Mouse (Mus musculus) midbrain, embryonic 16.5 days (tissue): ENCODE measurements around the gene Hoxc11. TPM values are rescaled to one million over a fixed set of nuclear protein-coding genes. Genes with fewer than 3 reads are reported as not detected.

Source experiments
- ATAC-seq: fragments of 200-750 bp; cut with Nextera tagmentation; 2 replicates; pipeline ENCODE4 v1.8.0; 2017; ENCODE audit warnings: moderate TSS enrichment
- H3K27ac ChIP-seq: fragments of 300-500 bp; sonication (generic); 2 replicates; pipeline ENCODE4 v1.5.1; 2014; ENCODE audit warnings: mild to moderate bottlenecking, low read length, mixed read lengths
- H3K27me3 ChIP-seq: fragments of 300-500 bp; sonication (generic); 2 replicates; pipeline ENCODE4 v1.6.1; 2014; ENCODE audit warnings: low read depth, low read length, mixed read lengths; ENCODE audit not compliant: control insufficient read depth, insufficient read depth
- H3K36me3 ChIP-seq: fragments of 300-500 bp; sonication (generic); 2 replicates; pipeline ENCODE4 v1.6.1; 2014; ENCODE audit warnings: mild to moderate bottlenecking, low read length, moderate library complexity, mixed read lengths; ENCODE audit not compliant: control insufficient read depth, insufficient read depth
- H3K4me1 ChIP-seq: fragments of 300-500 bp; sonication (generic); 2 replicates; pipeline ENCODE4 v1.6.1; 2014; ENCODE audit warnings: mild to moderate bottlenecking, low read length, mixed read lengths; ENCODE audit not compliant: control insufficient read depth, insufficient read depth
- H3K4me2 ChIP-seq: fragments of 300-500 bp; sonication (generic); 2 replicates; pipeline ENCODE4 v1.6.1; 2014; ENCODE audit warnings: mild to moderate bottlenecking, low read length, mixed read lengths
- H3K4me3 ChIP-seq: fragments of 300-500 bp; sonication (generic); 2 replicates; pipeline ENCODE4 v1.5.1; 2014; ENCODE audit warnings: low read depth, mild to moderate bottlenecking, low read length, moderate library complexity, mixed read lengths
- H3K9ac ChIP-seq: fragments of 300-500 bp; sonication (generic); 2 replicates; pipeline ENCODE4 v1.6.1; 2014; ENCODE audit warnings: low read depth, low read length, mixed read lengths
- H3K9me3 ChIP-seq: fragments of 300-500 bp; sonication (generic); replicated peaks from 2 replicates; pipeline ENCODE4 v1.6.1; 2014; ENCODE audit warnings: mild to moderate bottlenecking, low read length, mixed read lengths; ENCODE audit not compliant: control insufficient read depth, poor library complexity, severe bottlenecking
- WGBS: fragments of 180-500 bp; shearing (Covaris S2); extraction: QIAGEN DNeasy Blood & Tissue Kit; methylation state at CpG from one replicate; pipeline ENCODE4 v1.1.7; 2014; 5-methylcytosine and 5-hydroxymethylcytosine counted together
- polyA plus RNA-seq: library from polyadenylated mRNA; unstranded; fragments of >200 nt; fragmentation: Nextera tagmentation; extraction: Ambion mirVana; gene quantifications from 2 replicates; pipeline ENCODE4 v1.2.1, GENCODE M21; 2015

Hoxc11 gene
- not detected in 2 replicates for polyA plus RNA-seq

- no peak within 1 kb of the TSS for H3K9ac ChIP-seq
- no peaks in the 10 kb centered on the region for H3K4me1 ChIP-seq
- no peak within 1 kb of the TSS for H3K4me2 ChIP-seq
- H3K27ac ChIP-seq = no peak within 1 kb of the TSS
- no peak for ATAC-seq
- no peak within 1 kb of the TSS for H3K4me3 ChIP-seq
- no peaks in the 10 kb centered on the region for H3K36me3 ChIP-seq
- WGBS = under 1% methylated on average over 52 of the region's 57 CpGs
- no peaks in the 10 kb centered on the region for H3K9me3 ChIP-seq
- H3K27me3 ChIP-seq = peaks cover 88% of the 10 kb centered on the region
These were observed at the start of gene Hoxc11 for GRCm38 (mm10) chr15:102954192-102955006. TSS of gene Hoxc11 (plus strand) at chr15:102954427.

- Histone ChIP-seq H3K27ac (no peak overlapping the region), H3K4me2 (no peak overlapping the region), H3K4me1 (no peaks in the 10 kb centered on the region), H3K9ac (no peak overlapping the region), H3K9me3 (no peaks in the 10 kb centered on the region), H3K36me3 (no peaks in the 10 kb centered on the region), H3K4me3 (no peak overlapping the region), H3K27me3 (peaks cover 67% of the 10 kb centered on the region)
- WGBS = 77% methylated on average over 1 of the region's 1 CpGs
- no peak for ATAC-seq
These were observed 49.3 kb upstream of the Hoxc11 start for GRCm38 (mm10) chr15:102904946-102905345.

GRCm38 (mm10) chr15:102909536-102909935 lies 44.7 kb upstream of the Hoxc11 start:
- Histone ChIP-seq H3K27ac (no peak overlapping the region), H3K36me3 (no peaks in the 10 kb centered on the region), H3K4me3 (no peak overlapping the region), H3K27me3 (peaks cover 79% of the 10 kb centered on the region), H3K9me3 (no peaks in the 10 kb centered on the region), H3K4me1 (no peaks in the 10 kb centered on the region), H3K9ac (no peak overlapping the region), H3K4me2 (no peak overlapping the region)
- 1% methylated on average over 4 of the region's 4 CpGs for WGBS
- no peak for ATAC-seq

GRCm38 (mm10) chr15:102910038-102910437 lies 44.2 kb upstream of the Hoxc11 start:
- Histone ChIP-seq H3K9ac (no peak overlapping the region), H3K4me3 (no peak overlapping the region), H3K9me3 (no peaks in the 10 kb centered on the region), H3K4me2 (no peak overlapping the region), H3K36me3 (no peaks in the 10 kb centered on the region), H3K27ac (no peak overlapping the region), H3K27me3 (peaks cover 79% of the 10 kb centered on the region), H3K4me1 (no peaks in the 10 kb centered on the region)
- no peak for ATAC-seq
- under 1% methylated on average over 18 of the region's 18 CpGs for WGBS

- no peak overlapping the region for H3K4me2 ChIP-seq
- H3K9ac ChIP-seq = no peak overlapping the region
- peaks cover 77% of the 10 kb centered on the region for H3K27me3 ChIP-seq
- ATAC-seq = no peak
- no peaks in the 10 kb centered on the region for H3K4me1 ChIP-seq
- no peak overlapping the region for H3K4me3 ChIP-seq
- WGBS = under 1% methylated on average over 22 of the region's 22 CpGs
- no peaks in the 10 kb centered on the region for H3K9me3 ChIP-seq
- H3K27ac ChIP-seq = no peak overlapping the region
- H3K36me3 ChIP-seq = no peaks in the 10 kb centered on the region
These were observed 43.6 kb upstream of the Hoxc11 start for GRCm38 (mm10) chr15:102910496-102911095.

- H3K9ac ChIP-seq = no peak overlapping the region
- H3K9me3 ChIP-seq = no peaks in the 10 kb centered on the region
- WGBS = under 1% methylated on average over 19 of the region's 19 CpGs
- H3K27ac ChIP-seq = no peak overlapping the region
- H3K4me2 ChIP-seq = no peak overlapping the region
- H3K4me3 ChIP-seq = no peak overlapping the region
- H3K27me3 ChIP-seq = peaks cover 76% of the 10 kb centered on the region
- no peaks in the 10 kb centered on the region for H3K36me3 ChIP-seq
- no peak for ATAC-seq
- H3K4me1 ChIP-seq = no peaks in the 10 kb centered on the region
These were observed 41.1 kb upstream of the Hoxc11 start for GRCm38 (mm10) chr15:102913038-102913585.

GRCm38 (mm10) chr15:102917972-102918572 lies 36.2 kb upstream of the Hoxc11 start:
- Histone ChIP-seq H3K27ac (no peak overlapping the region), H3K4me3 (no peak overlapping the region), H3K27me3 (peaks cover 85% of the 10 kb centered on the region), H3K9me3 (no peaks in the 10 kb centered on the region), H3K9ac (no peak overlapping the region), H3K36me3 (no peaks in the 10 kb centered on the region), H3K4me1 (peaks cover 2% of the 10 kb centered on the region), H3K4me2 (no peak overlapping the region)
- no peak for ATAC-seq
- under 1% methylated on average over 20 of the region's 20 CpGs for WGBS

- Histone ChIP-seq H3K27me3 (peaks cover 84% of the 10 kb centered on the region), H3K36me3 (no peaks in the 10 kb centered on the region), H3K9me3 (no peaks in the 10 kb centered on the region), H3K4me1 (peaks cover 2% of the 10 kb centered on the region), H3K9ac (no peak overlapping the region), H3K4me3 (no peak overlapping the region), H3K27ac (no peak overlapping the region), H3K4me2 (no peak overlapping the region)
- 1% methylated on average over 7 of the region's 7 CpGs for WGBS
- ATAC-seq = no peak
These were observed 35.5 kb upstream of the Hoxc11 start for GRCm38 (mm10) chr15:102918611-102919265.
